Mouse (Mus musculus) kidney, embryonic 16.5 days (tissue): ENCODE results near the gene Cdv3. TPM values are rescaled to one million over a fixed set of nuclear protein-coding genes. Genes with fewer than 3 reads are reported as not detected.
A peak's percentile ranks its signal among the peaks of the same experiment; 100 is the strongest.

Experiments
- ATAC-seq: fragments of 200-750 bp; cut with Nextera tagmentation; 2 replicates; pipeline ENCODE4 v1.8.0; 2017; ENCODE audit warnings: moderate TSS enrichment; ENCODE audit not compliant: low FRiP score, low TSS enrichment
- H3K27ac ChIP-seq: fragments of 300-500 bp; sonication (generic); 2 replicates; pipeline ENCODE4 v1.5.1; 2014; ENCODE audit warnings: low read length
- H3K27me3 ChIP-seq: fragments of 300-500 bp; sonication (generic); 2 replicates; pipeline ENCODE4 v1.6.1; 2014; ENCODE audit warnings: low read length, control low read depth, mixed read lengths; ENCODE audit not compliant: insufficient read depth
- H3K36me3 ChIP-seq: fragments of 300-500 bp; sonication (generic); 2 replicates; pipeline ENCODE4 v1.6.1; 2014; ENCODE audit warnings: low read length, control low read depth, mixed read lengths; ENCODE audit not compliant: insufficient read depth
- H3K4me1 ChIP-seq: fragments of 300-500 bp; sonication (generic); 2 replicates; pipeline ENCODE4 v1.6.1; 2014; ENCODE audit warnings: low read length, control low read depth, mixed read lengths; ENCODE audit not compliant: insufficient read depth
- H3K4me2 ChIP-seq: fragments of 300-500 bp; sonication (generic); replicated peaks from 2 replicates; pipeline ENCODE4 v1.6.1; 2014; ENCODE audit warnings: low read depth, low read length
- H3K4me3 ChIP-seq: fragments of 300-500 bp; sonication (generic); 2 replicates; pipeline ENCODE4 v1.5.1; 2014; ENCODE audit warnings: mild to moderate bottlenecking, low read length
- H3K9ac ChIP-seq: fragments of 300-500 bp; sonication (generic); replicated peaks from 2 replicates; pipeline ENCODE4 v1.6.1; 2014; ENCODE audit warnings: low read length
- H3K9me3 ChIP-seq: fragments of 300-500 bp; sonication (generic); 2 replicates; pipeline ENCODE4 v1.6.1; 2016; ENCODE audit warnings: low read length, control low read depth
- WGBS: fragments of 180-500 bp; shearing (Covaris S2); extraction: QIAGEN DNeasy Blood & Tissue Kit; methylation state at CpG from one replicate; pipeline ENCODE4 v1.1.7; 2014; 5-methylcytosine and 5-hydroxymethylcytosine counted together
- polyA plus RNA-seq: library from polyadenylated mRNA; unstranded; fragments of >200 nt; fragmentation: Nextera tagmentation; extraction: Ambion mirVana; gene quantifications from 2 replicates; pipeline ENCODE4 v1.2.1, GENCODE M21; 2015

The Cdv3 gene
- polyA plus RNA-seq, 1 experiment from 2014 or later, result 102 TPM

DNA sequence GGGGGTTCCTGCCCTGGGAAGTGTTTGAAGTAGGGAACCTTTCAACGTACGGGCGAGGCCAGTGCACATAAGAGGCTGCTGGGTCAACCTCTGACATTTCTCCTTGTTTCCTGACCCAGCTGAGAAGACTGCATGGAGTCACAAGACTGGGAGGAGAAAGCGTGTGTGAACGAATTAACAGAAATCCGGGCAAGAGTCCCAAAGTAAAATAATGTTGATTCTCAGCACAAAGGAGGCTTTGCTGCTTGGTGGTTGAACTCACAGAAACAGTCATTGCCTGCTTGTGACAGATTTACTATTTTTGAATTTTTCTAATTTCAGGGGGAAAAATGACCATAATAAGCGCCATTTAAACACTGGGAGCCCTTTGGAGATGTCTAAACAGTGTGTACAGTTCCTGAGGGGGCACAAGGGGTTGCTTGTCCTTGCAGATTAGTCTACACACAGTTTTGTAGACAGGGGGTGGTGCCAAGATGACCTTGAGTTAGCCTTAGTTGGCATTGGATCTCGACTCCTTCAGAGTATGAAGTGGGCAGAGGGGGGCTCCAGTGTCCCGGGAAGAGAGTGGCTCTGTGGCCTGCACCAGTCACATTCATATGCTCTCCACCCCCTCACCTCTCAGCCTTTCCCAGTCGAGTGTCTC lies 21.5 kb upstream of the Cdv3 start:
- H3K27ac ChIP-seq, result no peak overlapping the region
- H3K9me3 ChIP-seq, result no peaks in the 10 kb centered on the region
- H3K9ac ChIP-seq, result no peak overlapping the region
- no peaks in the 10 kb centered on the region for H3K36me3 ChIP-seq
- peaks cover 7% of the 10 kb centered on the region; the same call in 1 of the 2 replicates for H3K4me1 ChIP-seq
- H3K4me3 ChIP-seq, result no peak overlapping the region
- no peaks in the 10 kb centered on the region for H3K27me3 ChIP-seq
- 48% methylated on average over 10 of the region's 10 CpGs for WGBS
- no peak overlapping the region for H3K4me2 ChIP-seq
- ATAC-seq, result no peak

DNA sequence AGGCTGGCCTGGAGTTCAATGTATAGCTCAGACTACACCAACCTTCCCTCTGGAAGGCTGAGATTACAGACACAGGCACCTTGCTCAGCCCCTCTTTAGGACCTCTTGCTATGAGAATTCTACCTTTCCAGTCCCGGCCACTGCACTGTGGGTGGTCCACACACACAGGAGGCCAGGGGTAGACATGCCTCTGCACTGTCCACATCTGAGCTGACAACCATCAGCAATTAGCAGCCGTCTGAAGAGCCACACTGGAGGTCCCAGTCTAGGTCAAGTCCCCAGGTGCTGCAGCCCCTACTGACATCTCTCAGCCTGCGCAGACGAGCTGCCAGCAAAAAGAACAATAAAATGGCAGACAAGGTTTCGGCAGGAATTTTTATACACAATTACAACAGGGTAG lies 20.9 kb upstream of the Cdv3 start:
- peaks cover 7% of the 10 kb centered on the region; the same call in 1 of the 2 replicates for H3K4me1 ChIP-seq
- 27% methylated on average over 5 of the region's 5 CpGs for WGBS
- no peak overlapping the region for H3K4me3 ChIP-seq
- H3K9ac ChIP-seq, result no peak overlapping the region
- 0 out of 2 replicates have a peak, but pooled peaks have one; percentile 49 for ATAC-seq
- no peaks in the 10 kb centered on the region for H3K27me3 ChIP-seq
- no peak overlapping the region for H3K27ac ChIP-seq
- H3K4me2 ChIP-seq, result no peak overlapping the region
- no peaks in the 10 kb centered on the region for H3K36me3 ChIP-seq
- H3K9me3 ChIP-seq, result no peaks in the 10 kb centered on the region

DNA sequence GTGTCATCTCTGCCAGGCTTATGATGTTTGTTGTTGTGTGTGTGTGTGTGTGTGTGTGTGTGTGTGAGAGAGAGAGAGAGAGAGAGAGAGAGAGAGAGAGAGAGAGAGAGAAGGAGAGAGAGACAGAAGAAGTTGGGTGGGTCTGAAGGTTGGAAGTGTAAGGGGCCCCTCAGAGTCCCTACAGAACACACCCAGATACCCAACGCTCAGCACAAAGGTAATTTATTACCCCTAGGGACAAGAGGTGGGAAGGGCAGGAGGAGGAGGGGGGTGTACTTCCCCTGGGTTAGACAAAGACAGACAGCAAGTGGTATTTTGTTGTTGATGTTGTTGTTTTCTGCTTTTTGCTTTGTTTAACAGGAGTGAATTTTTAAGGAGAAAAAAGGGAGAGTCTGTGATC lies 20.0 kb upstream of the Cdv3 start:
- ATAC-seq, result no peak
- Histone ChIP-seq H3K27me3 (no peaks in the 10 kb centered on the region), H3K9me3 (no peaks in the 10 kb centered on the region), H3K4me1 (peaks cover 7% of the 10 kb centered on the region; the same call in 1 of the 2 replicates), H3K27ac (no peak overlapping the region), H3K9ac (no peak overlapping the region), H3K4me2 (no peak overlapping the region), H3K36me3 (no peaks in the 10 kb centered on the region), H3K4me3 (no peak overlapping the region)
- WGBS, result 7% methylated on average over 1 of the region's 1 CpGs

DNA sequence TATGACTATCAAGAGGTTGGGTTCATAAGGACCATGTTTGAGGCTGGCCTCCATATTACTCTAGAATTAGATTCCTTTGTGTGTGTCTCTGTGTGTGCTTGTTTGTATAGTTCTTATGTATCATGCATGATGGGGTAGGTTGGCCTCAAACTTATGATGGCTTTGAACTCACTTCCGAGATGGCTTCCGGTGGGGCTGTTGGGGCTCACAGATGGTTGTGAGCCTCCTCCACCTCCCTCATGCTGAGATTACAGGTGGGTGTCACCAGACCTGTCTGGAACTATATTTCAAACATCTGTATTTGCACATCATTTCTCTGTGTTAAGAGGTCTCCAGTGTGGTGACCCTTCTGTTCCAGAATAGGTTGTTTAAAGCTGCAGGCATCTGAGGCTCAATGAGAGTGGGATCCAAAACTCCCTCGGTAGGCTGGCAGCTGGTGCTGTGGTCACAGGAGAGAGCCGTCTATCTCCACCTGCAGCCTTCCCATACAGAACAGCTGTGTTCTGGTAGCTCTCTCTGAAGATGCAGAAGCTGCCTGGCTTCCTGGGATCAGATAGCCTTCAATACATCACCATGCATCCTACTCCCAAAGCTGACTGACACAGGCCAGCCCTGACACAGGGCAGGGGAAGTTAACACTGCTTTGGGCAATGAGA lies 18.6 kb upstream of the Cdv3 start:
- Histone ChIP-seq H3K4me3 (no peak overlapping the region), H3K4me1 (peaks cover 7% of the 10 kb centered on the region; the same call in 1 of the 2 replicates), H3K27ac (no peak overlapping the region), H3K27me3 (no peaks in the 10 kb centered on the region), H3K36me3 (no peaks in the 10 kb centered on the region), H3K4me2 (no peak overlapping the region), H3K9me3 (no peaks in the 10 kb centered on the region), H3K9ac (no peak overlapping the region)
- 66% methylated on average over 4 of the region's 4 CpGs for WGBS
- no peak for ATAC-seq

DNA sequence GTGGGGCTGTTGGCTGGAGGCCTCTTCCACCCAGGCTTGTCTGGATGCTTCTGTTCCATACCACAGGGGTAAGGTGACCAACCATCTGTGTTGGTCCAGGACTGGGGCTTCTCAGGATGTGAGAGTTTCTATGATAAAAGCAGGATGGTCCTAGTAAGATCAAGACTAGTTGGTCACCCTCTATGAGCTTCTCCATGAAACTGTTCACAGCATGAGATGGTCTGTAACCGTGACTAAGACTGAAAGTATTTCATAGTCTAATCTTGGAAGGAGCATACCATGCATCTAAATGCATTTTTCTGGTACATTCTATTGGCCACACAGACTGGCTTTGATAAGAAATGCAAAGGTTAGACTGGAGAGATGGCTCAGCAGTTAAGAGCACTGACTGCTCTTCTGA lies 17.9 kb upstream of the Cdv3 start:
- Histone ChIP-seq H3K9me3 (no peaks in the 10 kb centered on the region), H3K27me3 (no peaks in the 10 kb centered on the region), H3K4me3 (no peak overlapping the region), H3K9ac (no peak overlapping the region), H3K4me2 (no peak overlapping the region), H3K36me3 (no peaks in the 10 kb centered on the region), H3K27ac (no peak overlapping the region), H3K4me1 (peaks cover 7% of the 10 kb centered on the region; the same call in 1 of the 2 replicates)
- no peak for ATAC-seq
- 89% methylated on average over 1 of the region's 1 CpGs for WGBS

DNA sequence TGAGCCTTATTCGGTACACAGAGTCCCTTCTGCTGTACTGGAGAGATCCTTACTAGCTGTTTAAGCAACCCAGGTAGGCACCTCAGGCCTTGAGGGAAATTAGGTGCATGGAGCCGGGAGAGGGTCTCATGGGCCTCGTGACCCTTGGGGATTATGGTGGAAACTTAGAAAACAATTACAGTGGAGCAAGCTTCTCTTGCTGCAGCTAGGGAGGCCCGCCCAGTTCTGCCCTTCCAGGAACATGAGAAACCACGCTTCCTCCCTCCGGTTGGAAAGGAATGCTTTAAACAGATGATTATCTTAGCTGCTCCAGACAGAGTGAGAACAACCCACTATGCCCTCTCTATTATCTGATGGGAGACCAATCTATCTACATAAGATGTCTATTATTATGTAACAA lies 17.3 kb upstream of the Cdv3 start:
- no peaks in the 10 kb centered on the region for H3K9me3 ChIP-seq
- H3K27ac ChIP-seq, result no peak overlapping the region
- no peaks in the 10 kb centered on the region for H3K36me3 ChIP-seq
- ATAC-seq, result no peak
- 42% methylated on average over 6 of the region's 6 CpGs for WGBS
- no peak overlapping the region for H3K9ac ChIP-seq
- peaks cover 7% of the 10 kb centered on the region; the same call in 1 of the 2 replicates for H3K4me1 ChIP-seq
- H3K4me3 ChIP-seq, result no peak overlapping the region
- no peaks in the 10 kb centered on the region for H3K27me3 ChIP-seq
- no peak overlapping the region for H3K4me2 ChIP-seq

DNA sequence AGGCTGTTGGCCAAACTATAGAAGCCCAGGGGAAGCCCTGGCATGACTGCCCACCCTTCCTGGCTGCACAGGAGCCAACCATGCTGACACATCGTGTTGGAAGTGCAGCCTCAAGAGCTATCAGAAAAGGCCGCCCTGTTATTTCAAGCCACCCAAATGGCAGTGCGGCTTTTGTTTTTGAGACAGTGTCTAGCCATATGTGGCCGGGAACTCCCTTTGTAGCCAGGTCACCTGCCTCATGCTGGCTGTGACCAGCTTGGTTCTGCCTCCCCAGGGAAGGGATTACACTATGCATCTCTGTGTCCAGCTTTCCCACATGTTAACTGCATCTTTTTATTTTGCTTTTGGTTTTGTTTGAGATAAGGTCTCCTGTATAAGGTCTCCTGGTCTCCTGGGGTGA lies 14.9 kb upstream of the Cdv3 start:
- 83% methylated on average over 4 of the region's 4 CpGs for WGBS
- peaks cover 3% of the 10 kb centered on the region; the same call in 1 of the 2 replicates for H3K4me1 ChIP-seq
- H3K27ac ChIP-seq, result no peak overlapping the region
- no peaks in the 10 kb centered on the region for H3K36me3 ChIP-seq
- ATAC-seq, result no peak
- H3K4me2 ChIP-seq, result no peak overlapping the region
- H3K9ac ChIP-seq, result no peak overlapping the region
- no peaks in the 10 kb centered on the region for H3K27me3 ChIP-seq
- no peaks in the 10 kb centered on the region for H3K9me3 ChIP-seq
- H3K4me3 ChIP-seq, result no peak overlapping the region

DNA sequence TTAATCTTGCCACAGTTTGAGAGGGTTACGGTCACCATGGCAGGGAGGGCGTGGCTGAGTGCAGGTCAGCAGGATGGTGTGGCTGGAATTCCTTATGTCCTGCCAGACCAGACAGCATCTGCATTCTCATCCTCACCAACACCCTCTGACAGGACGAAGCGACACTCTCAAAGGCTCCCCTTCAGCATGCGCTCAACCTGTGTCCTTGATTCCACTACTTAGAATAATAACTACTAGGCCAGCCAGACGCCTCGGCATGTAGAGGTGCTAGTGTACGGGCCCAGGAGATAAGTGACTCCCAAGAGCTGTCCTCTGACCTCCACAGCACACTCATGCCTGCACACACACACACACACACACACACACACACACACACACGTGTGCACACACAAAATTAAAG lies 13.6 kb upstream of the Cdv3 start:
- H3K4me1 ChIP-seq, result peaks cover 3% of the 10 kb centered on the region; the same call in 1 of the 2 replicates
- ATAC-seq, result no peak
- H3K27me3 ChIP-seq, result no peaks in the 10 kb centered on the region
- H3K9ac ChIP-seq, result no peak overlapping the region
- H3K4me2 ChIP-seq, result no peak overlapping the region
- H3K27ac ChIP-seq, result no peak overlapping the region
- no peaks in the 10 kb centered on the region for H3K9me3 ChIP-seq
- no peaks in the 10 kb centered on the region for H3K36me3 ChIP-seq
- H3K4me3 ChIP-seq, result no peak overlapping the region
- WGBS, result 65% methylated on average over 9 of the region's 9 CpGs

DNA sequence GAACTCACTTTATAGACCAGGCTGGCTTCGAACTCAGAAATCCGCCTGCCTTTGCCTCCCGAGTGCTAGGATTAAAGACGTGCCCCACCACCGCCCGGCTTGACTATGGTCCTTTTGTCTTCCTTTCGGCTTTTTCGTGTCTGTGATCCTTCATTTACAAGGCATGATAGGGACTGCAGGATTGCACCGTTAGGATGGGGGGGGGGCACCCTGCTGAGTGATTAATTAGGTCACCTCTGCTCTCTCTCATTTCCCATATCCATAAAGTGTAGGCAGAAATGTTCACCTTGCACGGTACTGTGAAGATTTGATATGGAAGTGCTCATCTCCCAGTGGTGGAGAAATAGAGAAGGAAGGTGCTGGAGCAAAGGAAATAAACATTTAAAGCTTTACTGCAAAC lies 13.0 kb upstream of the Cdv3 start:
- no peak overlapping the region for H3K4me3 ChIP-seq
- H3K4me2 ChIP-seq, result no peak overlapping the region
- H3K4me1 ChIP-seq, result peaks cover 3% of the 10 kb centered on the region; the same call in 1 of the 2 replicates
- ATAC-seq, result no peak
- H3K36me3 ChIP-seq, result no peaks in the 10 kb centered on the region
- H3K9ac ChIP-seq, result no peak overlapping the region
- H3K27me3 ChIP-seq, result no peaks in the 10 kb centered on the region
- WGBS, result 66% methylated on average over 10 of the region's 10 CpGs
- no peak overlapping the region for H3K27ac ChIP-seq
- no peaks in the 10 kb centered on the region for H3K9me3 ChIP-seq
